ENCODE assay signal across 8 mouse cellular contexts in genomic region chr4:133090720-133091458, GRCm38 (mm10). TPM values are rescaled to one million over a fixed set of nuclear protein-coding genes. Genes with fewer than 3 reads are reported as not detected.
DNase-seq lines count a peak whose midpoint lies in the region; ATAC-seq and TF ChIP-seq lines count a peak whose summit lies in the region.

No protein-coding gene starts in this region.

- peak overlapping the region; percentile 29 for H3K9ac ChIP-seq in hindbrain, embryonic 14.5 days
- H3K9ac ChIP-seq in liver, embryonic 12.5 days: no peak overlapping the region
- no peak overlapping the region; the same call in 1 of the 2 replicates for H3K9ac ChIP-seq in stomach, embryonic 14.5 days (replicated peaks; ENCODE audit: low read depth, low read length)

- no peak overlapping the region for H3K27ac ChIP-seq in cerebellum, adult 2 months (ENCODE audit: insufficient read depth, low read length)
- H3K27ac ChIP-seq in hindbrain, embryonic 14.5 days: peak overlapping the region; percentile 85
- peak overlapping the region; percentile 66 for H3K27ac ChIP-seq in liver, embryonic 12.5 days
- H3K27ac ChIP-seq in stomach, embryonic 14.5 days (ENCODE audit: low read length): peak overlapping the region; percentile 94

- H3K27me3 ChIP-seq in cerebellum, adult 2 months (ENCODE audit: control insufficient read depth, insufficient read depth, low read length): no peaks in the 10 kb centered on the region
- no peaks in the 10 kb centered on the region for H3K27me3 ChIP-seq in hindbrain, embryonic 14.5 days (ENCODE audit: control insufficient read depth, insufficient read depth, low read length)
- peaks cover 70% of the 10 kb centered on the region for H3K27me3 ChIP-seq in liver, embryonic 12.5 days (replicated peaks)
- H3K27me3 ChIP-seq in stomach, embryonic 14.5 days (ENCODE audit: control insufficient read depth, insufficient read depth, low read length): no peaks in the 10 kb centered on the region

- no peaks in the 10 kb centered on the region for H3K36me3 ChIP-seq in hindbrain, embryonic 14.5 days (replicated peaks; ENCODE audit: control insufficient read depth, insufficient read depth)
- no peaks in the 10 kb centered on the region for H3K36me3 ChIP-seq in liver, embryonic 12.5 days
- H3K36me3 ChIP-seq in stomach, embryonic 14.5 days (ENCODE audit: control insufficient read depth, insufficient read depth, low read length): no peaks in the 10 kb centered on the region

- H3K9me3 ChIP-seq in hindbrain, embryonic 14.5 days (ENCODE audit: control insufficient read depth, low read length): no peaks in the 10 kb centered on the region
- H3K9me3 ChIP-seq in liver, embryonic 12.5 days (replicated peaks): no peaks in the 10 kb centered on the region
- H3K9me3 ChIP-seq in stomach, embryonic 14.5 days (ENCODE audit: control insufficient read depth, low read depth, low read length): no peaks in the 10 kb centered on the region

- WGBS in cerebellum, adult 2 months: 10% methylated on average over 17 of the region's 18 CpGs
- 32% methylated on average over 18 of the region's 18 CpGs for WGBS in hindbrain, embryonic 14.5 days
- 33% methylated on average over 17 of the region's 18 CpGs for WGBS in liver, embryonic 12.5 days (ENCODE audit: insufficient replicate concordance)
- WGBS in stomach, embryonic 14.5 days: 16% methylated on average over 18 of the region's 18 CpGs

- H3K4me3 ChIP-seq in cerebellum, adult 2 months (replicated peaks; ENCODE audit: insufficient read depth, low read depth, low read length): no peak overlapping the region
- H3K4me3 ChIP-seq in hindbrain, embryonic 14.5 days (replicated peaks; ENCODE audit: low read length): no peak overlapping the region
- no peak overlapping the region for H3K4me3 ChIP-seq in liver, embryonic 12.5 days
- H3K4me3 ChIP-seq in stomach, embryonic 14.5 days (ENCODE audit: low read depth, low read length): no peak overlapping the region

- peaks cover 63% of the 10 kb centered on the region for H3K4me1 ChIP-seq in cerebellum, adult 2 months (ENCODE audit: control insufficient read depth, insufficient read depth, low read length)
- peaks cover 58% of the 10 kb centered on the region for H3K4me1 ChIP-seq in hindbrain, embryonic 14.5 days (replicated peaks; ENCODE audit: control insufficient read depth, insufficient read depth, low read length)
- peaks cover 73% of the 10 kb centered on the region for H3K4me1 ChIP-seq in liver, embryonic 12.5 days
- H3K4me1 ChIP-seq in stomach, embryonic 14.5 days (ENCODE audit: control insufficient read depth, insufficient read depth, low read length): peaks cover 85% of the 10 kb centered on the region

- peak; percentile 26; the same call in 1 of the 2 replicates for ATAC-seq in hindbrain, embryonic 14.5 days (ENCODE audit: low FRiP score)
- ATAC-seq in liver, embryonic 12.5 days: peak; percentile 16; the same call in 1 of the 2 replicates
- peak; percentile 51; the same call in 1 of the 2 replicates for ATAC-seq in stomach, embryonic 14.5 days (ENCODE audit: insufficient number of reproducible peaks, insufficient read depth, low FRiP score, low read depth)
- ATAC-seq in megakaryocyte progenitor cell, adult 5-6 weeks (replicated peaks; ENCODE audit: poor library complexity): no peak; the same call in 1 of the 2 replicates

- TF ChIP-seq CTCF in cerebellum, adult 2 months (IDR thresholded peaks at IDR 0.05; ENCODE audit: borderline replicate concordance, insufficient read depth, low read depth, low read length): no peak

- TF ChIP-seq POLR2A in cerebellum, adult 2 months (IDR thresholded peaks at IDR 0.05; ENCODE audit: borderline replicate concordance, insufficient read depth, low read length): no peak

- DNase-seq in cerebellum, adult 2 months: peak; percentile 31 to 34
- no peak for DNase-seq in cerebellum, adult 8-10 months
- peak; percentile 79 for DNase-seq in right cerebral cortex, postnatal 4 days
- no peak for DNase-seq in right cerebral cortex, adult 18-20 months
- peak; percentile 70 for DNase-seq in hindbrain, embryonic 14.5 days (ENCODE audit: low spot score)

- peak overlapping the region; percentile 20; the same call in 1 of the 2 replicates for H3K4me2 ChIP-seq in hindbrain, embryonic 14.5 days (replicated peaks)
- no peak overlapping the region for H3K4me2 ChIP-seq in liver, embryonic 12.5 days
- 0 out of 2 replicates have a peak overlapping the region, but pooled peaks have one; percentile 12 for H3K4me2 ChIP-seq in stomach, embryonic 14.5 days (replicated peaks; ENCODE audit: low read depth, low read length)

RNA-seq across cellular contexts. Expression of gene Wasf2, which starts 39.4 kb away (rescaled TPM):
- 15.0 and 16.3 TPM in 2 replicates for polyA plus RNA-seq in cerebellum, adult 2 months (2012; rRNA removed)
- 21.0 and 23.9 TPM in 2 replicates for polyA plus RNA-seq in hindbrain, embryonic 14.5 days (2014; fragmentation: Nextera tagmentation; extraction: Ambion mirVana)
- 35.9 and 42.2 TPM in 2 replicates for polyA plus RNA-seq in liver, embryonic 12.5 days (2016; fragmentation: Nextera tagmentation; extraction: Ambion mirVana)
- polyA plus RNA-seq in stomach, embryonic 14.5 days (2014; fragmentation: Nextera tagmentation; extraction: Ambion mirVana): 120 and 124 TPM in 2 replicates
- total RNA-seq in megakaryocyte progenitor cell, adult 5-6 weeks (2015): 124 and 135 TPM in 2 replicates
- 24.7 and 35.1 TPM in 2 replicates for total RNA-seq in megakaryocyte progenitor cell, adult 5-6 weeks (2017)

Comparison
In these comparisons a context has a peak if more than half of its experiments do, and no peak if none do; other contexts are left out.
1. DNase-seq: peak in cerebellum, adult 2 months (2 of 2), right cerebral cortex, postnatal 4 days (single experiment) and hindbrain, embryonic 14.5 days (single experiment); none in cerebellum, adult 8-10 months (single experiment) and right cerebral cortex, adult 18-20 months (single experiment).